Mouse (Mus musculus) myocyte (in vitro differentiated cells): ENCODE data around the gene Disp1.

Source experiments
- E2F4 ChIP-seq: IDR thresholded peaks from one replicate; pipeline ENCODE4 v1.6.1; 2011; ENCODE audit warnings: mild to moderate bottlenecking, control low read depth, moderate library complexity; ENCODE audit not compliant: insufficient read depth
- MAX ChIP-seq: IDR thresholded peaks from one replicate; pipeline ENCODE4 v1.6.1; 2011; ENCODE audit warnings: low read depth, mild to moderate bottlenecking, control low read depth
- POLR2A ChIP-seq: IDR thresholded peaks from one replicate; pipeline ENCODE4 v1.6.1; 2011; ENCODE audit warnings: low read depth, mild to moderate bottlenecking, control low read depth, moderate library complexity; ENCODE audit not compliant: insufficient read length
- REST ChIP-seq: IDR thresholded peaks from one replicate; pipeline ENCODE4 v1.6.1; 2011; ENCODE audit warnings: mild to moderate bottlenecking, control low read depth, moderate library complexity; ENCODE audit not compliant: insufficient read depth, insufficient read length
- TCF3 ChIP-seq: IDR thresholded peaks from one replicate; pipeline ENCODE4 v1.6.1; 2011; ENCODE audit warnings: low read depth, control low read depth; ENCODE audit not compliant: insufficient read length

- no peak for TF ChIP-seq POLR2A
- no peak for TF ChIP-seq MAX
- no peak for TF ChIP-seq TCF3
- no peak for TF ChIP-seq REST
- TF ChIP-seq E2F4 = no peak
Observed at GRCm38 (mm10) chr1:183138088-183138487, 83.2 kb downstream of the Disp1 start.
